Mouse (Mus musculus) kidney, adult 2 months (tissue): ENCODE results near the gene Lgr6.

Experiments
- CTCF ChIP-seq: fragments of 200-500 bp; conservative IDR thresholded peaks from 2 replicates; pipeline ENCODE4 v1.5.1; 2011; ENCODE audit warnings: low read depth, mild to moderate bottlenecking, control low read depth, low read length, moderate library complexity, mixed read lengths; ENCODE audit not compliant: insufficient read depth, insufficient read length
- POLR2A ChIP-seq: fragments of 200-500 bp; IDR thresholded peaks from one replicate; pipeline ENCODE4 v1.6.1; 2011; ENCODE audit warnings: low read depth, low read length, control low read depth

DNA sequence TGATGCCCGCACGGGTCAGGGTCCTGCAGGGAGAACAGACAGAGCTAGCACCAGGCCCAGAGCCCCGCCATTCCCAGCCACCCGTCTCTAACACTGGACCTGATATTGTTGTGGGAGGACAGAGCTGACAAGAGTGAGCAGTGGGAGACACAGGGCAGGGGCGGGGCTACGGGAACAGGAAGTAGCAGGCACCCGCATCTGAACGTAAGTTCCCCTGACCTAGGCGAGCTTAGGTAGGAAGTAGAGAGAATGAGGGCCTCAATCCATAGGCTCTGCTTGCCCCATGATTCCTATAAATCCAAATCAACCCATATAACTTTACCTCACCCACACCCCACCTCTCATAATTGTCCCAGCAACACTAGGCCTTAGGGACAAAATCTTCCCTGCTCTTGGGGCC lies 104.5 kb downstream of the Lgr6 start:
- TF ChIP-seq CTCF (no peak), POLR2A (no peak)
